Mouse (Mus musculus) spleen, adult 2 months (tissue): ENCODE results near the gene Atp1a2. TPM values are rescaled to one million over a fixed set of nuclear protein-coding genes. Genes with fewer than 3 reads are reported as not detected.

Source experiments
- DNase-seq, 2 experiments: peaks; one replicate each; pipeline versions ENCODE4 v3.0.0 to v3.0.0-alpha.2; 2012 to 2021; ENCODE audit warnings: low spot score in 2 of 2, low read depth in 1 of 2
- H3K27ac ChIP-seq: fragments of 200-500 bp; 2 replicates; pipeline ENCODE4 v1.5.1; 2012; ENCODE audit warnings: low read length, inconsistent platforms; ENCODE audit not compliant: insufficient read depth
- H3K27me3 ChIP-seq: fragments of 200-500 bp; 2 replicates; pipeline ENCODE4 v1.6.1; 2012; ENCODE audit warnings: mild to moderate bottlenecking, moderate library complexity, low read length, inconsistent platforms; ENCODE audit not compliant: control insufficient read depth, insufficient read depth
- H3K36me3 ChIP-seq: fragments of 200-500 bp; 2 replicates; pipeline ENCODE4 v1.6.1; 2012; ENCODE audit warnings: mild to moderate bottlenecking, low read length, inconsistent platforms; ENCODE audit not compliant: control insufficient read depth, insufficient read depth
- H3K4me1 ChIP-seq: fragments of 200-500 bp; 2 replicates; pipeline ENCODE4 v1.6.1; 2011; ENCODE audit warnings: inconsistent platforms; ENCODE audit not compliant: control insufficient read depth, insufficient read depth, insufficient read length
- H3K4me3 ChIP-seq: fragments of 200-500 bp; 2 replicates; pipeline ENCODE4 v1.5.1; 2011; ENCODE audit warnings: mild to moderate bottlenecking, inconsistent platforms; ENCODE audit not compliant: insufficient read depth, insufficient read length; ENCODE audit errors: extremely low read depth
- CTCF ChIP-seq: fragments of 200-500 bp; IDR thresholded peaks from 2 replicates; pipeline ENCODE4 v1.5.1; 2011; ENCODE audit warnings: mild to moderate bottlenecking, inconsistent platforms; ENCODE audit not compliant: insufficient read depth, insufficient read length, insufficient replicate concordance; ENCODE audit errors: extremely low read depth
- POLR2A ChIP-seq: fragments of 200-500 bp; IDR thresholded peaks from 2 replicates; pipeline ENCODE4 v1.6.1; 2011; ENCODE audit warnings: low read depth, low read length, inconsistent platforms
- WGBS: fragments of 180-500 bp; shearing (Covaris S2); methylation state at CpG from one replicate; pipeline ENCODE4 v1.1.7; 2018; 5-methylcytosine and 5-hydroxymethylcytosine counted together
- polyA plus RNA-seq: library from polyadenylated mRNA; depleted of rRNA; stranded (reverse); fragments of >200 nt; gene quantifications from 2 replicates; pipeline ENCODE4 v1.2.3, GENCODE M21; 2012

Gene Atp1a2
- polyA plus RNA-seq, 1 experiment: 3.9 TPM

- Histone ChIP-seq H3K4me3 (no peak overlapping the region), H3K27ac (no peak overlapping the region), H3K4me1 (peaks cover 16% of the 10 kb centered on the region; the same call in 1 of the 2 replicates), H3K36me3 (no peaks in the 10 kb centered on the region), H3K27me3 (no peaks in the 10 kb centered on the region)
- 82% methylated on average over 6 of the region's 6 CpGs for WGBS
- TF ChIP-seq CTCF (no peak), POLR2A (no peak)
- DNase-seq: no peak
Observed at GRCm38 (mm10) chr1:172306885-172307284, 9.0 kb upstream of the Atp1a2 start.

GRCm38 (mm10) chr1:172306196-172306595 lies 8.3 kb upstream of the Atp1a2 start:
- DNase-seq: no peak
- no peak overlapping the region for H3K4me3 ChIP-seq
- peaks cover 16% of the 10 kb centered on the region; the same call in 1 of the 2 replicates for H3K4me1 ChIP-seq
- 8% methylated on average over 4 of the region's 4 CpGs for WGBS
- no peak overlapping the region for H3K27ac ChIP-seq
- no peaks in the 10 kb centered on the region for H3K36me3 ChIP-seq
- no peaks in the 10 kb centered on the region for H3K27me3 ChIP-seq
- no peak for TF ChIP-seq POLR2A
- TF ChIP-seq CTCF: no peak

GRCm38 (mm10) chr1:172305635-172306034 lies 7.8 kb upstream of the Atp1a2 start:
- Histone ChIP-seq H3K36me3 (no peaks in the 10 kb centered on the region), H3K4me3 (no peak overlapping the region), H3K4me1 (peaks cover 14% of the 10 kb centered on the region; the same call in 1 of the 2 replicates), H3K27me3 (no peaks in the 10 kb centered on the region), H3K27ac (no peak overlapping the region)
- DNase-seq: no peak
- 48% methylated on average over 3 of the region's 3 CpGs for WGBS
- TF ChIP-seq CTCF (no peak), POLR2A (no peak)

GRCm38 (mm10) chr1:172305153-172305552 lies 7.3 kb upstream of the Atp1a2 start:
- Histone ChIP-seq H3K4me3 (no peak overlapping the region), H3K4me1 (peaks cover 10% of the 10 kb centered on the region; the same call in 1 of the 2 replicates), H3K36me3 (no peaks in the 10 kb centered on the region), H3K27me3 (no peaks in the 10 kb centered on the region), H3K27ac (no peak overlapping the region)
- WGBS: 58% methylated on average over 2 of the region's 2 CpGs
- TF ChIP-seq POLR2A (no peak), CTCF (no peak)
- no peak for DNase-seq

- no peak for TF ChIP-seq POLR2A
- TF ChIP-seq CTCF: no peak
- DNase-seq: no peak
- Histone ChIP-seq H3K27ac (no peak overlapping the region), H3K4me3 (no peak overlapping the region), H3K27me3 (no peaks in the 10 kb centered on the region), H3K4me1 (peaks cover 7% of the 10 kb centered on the region; the same call in 1 of the 2 replicates), H3K36me3 (no peaks in the 10 kb centered on the region)
- WGBS: 70% methylated on average over 6 of the region's 6 CpGs
Observed at GRCm38 (mm10) chr1:172304443-172304842, 6.6 kb upstream of the Atp1a2 start.

DNA sequence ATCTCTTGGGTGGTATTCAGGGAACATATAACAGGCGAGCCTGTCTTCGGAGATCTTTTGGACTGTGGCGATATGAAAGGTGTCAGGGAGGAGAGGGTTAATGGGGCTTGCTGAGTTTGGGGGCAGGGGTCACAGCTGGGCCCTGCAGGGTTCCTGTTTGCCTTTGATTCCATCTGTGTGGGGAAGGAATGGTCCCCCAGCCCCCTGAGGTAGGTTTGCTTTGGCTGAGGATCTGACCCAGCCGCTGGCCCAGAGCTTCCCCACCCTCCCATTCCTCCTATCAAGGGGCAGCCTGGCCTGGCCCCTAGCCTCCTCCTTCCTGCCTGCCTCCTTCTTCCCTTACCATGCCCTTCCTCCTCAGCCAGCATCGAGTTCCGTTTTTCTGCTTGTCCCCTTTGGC lies 5.0 kb upstream of the Atp1a2 start:
- TF ChIP-seq CTCF (no peak), POLR2A (no peak)
- Histone ChIP-seq H3K27me3 (no peaks in the 10 kb centered on the region), H3K27ac (no peak overlapping the region), H3K36me3 (no peaks in the 10 kb centered on the region), H3K4me3 (no peak overlapping the region), H3K4me1 (peaks cover 7% of the 10 kb centered on the region; the same call in 1 of the 2 replicates)
- WGBS: 58% methylated on average over 6 of the region's 6 CpGs
- DNase-seq: no peak

DNA sequence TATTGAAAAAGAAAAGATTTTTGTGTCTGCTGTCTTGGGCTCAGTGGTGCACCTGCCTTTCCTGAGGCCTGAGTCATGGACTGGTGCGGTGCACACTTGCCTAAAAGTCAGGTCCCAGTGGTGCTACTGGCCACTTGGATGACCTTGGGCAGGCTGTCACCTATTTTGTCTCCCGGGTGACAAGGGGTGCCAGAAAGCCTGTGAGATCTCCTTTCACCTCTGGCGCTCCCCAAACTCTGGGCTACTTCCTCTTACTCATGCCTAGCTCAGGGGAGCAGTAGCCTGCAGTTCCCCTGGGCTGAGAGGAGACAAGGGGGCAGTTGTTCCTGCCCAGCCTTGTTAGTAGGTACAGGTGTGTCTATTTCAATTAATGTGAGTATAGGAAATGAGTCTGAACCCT lies 4.4 kb upstream of the Atp1a2 start:
- Histone ChIP-seq H3K4me3 (no peak overlapping the region), H3K36me3 (no peaks in the 10 kb centered on the region), H3K27ac (no peak overlapping the region), H3K4me1 (peaks cover 7% of the 10 kb centered on the region; the same call in 1 of the 2 replicates), H3K27me3 (no peaks in the 10 kb centered on the region)
- no peak for TF ChIP-seq POLR2A
- no peak for TF ChIP-seq CTCF
- DNase-seq: no peak
- WGBS: 46% methylated on average over 3 of the region's 3 CpGs
